Mouse (Mus musculus) heart, adult 9 months (tissue): ENCODE results near the gene Selenov.
"Not testable (repeated sequence)": the region's sequence is repeated elsewhere in the genome, so short reads cannot be mapped to it uniquely, and the experiment has no call there.

Source experiments
- DNase-seq, 2 experiments: peaks; one replicate each; pipeline ENCODE4 v3.0.0; 2022; ENCODE audit warnings: low spot score in 2 of 2

Selenov gene

GRCm38 (mm10) chr7:28294481-28294880 is 3.5 kb upstream of the Selenov start:
- DNase-seq: no peak

- no peak for DNase-seq
Observed at GRCm38 (mm10) chr7:28290165-28290564, 821 bp downstream of the Selenov start.

- DNase-seq: no peak
Observed at GRCm38 (mm10) chr7:28280630-28281029, 10.4 kb downstream of the Selenov start.

GRCm38 (mm10) chr7:28278279-28278652 is 12.7 kb downstream of the Selenov start:
- DNase-seq: no peak

GRCm38 (mm10) chr7:28277615-28278278 is 13.2 kb downstream of the Selenov start, which contains the start of gene Eid2b:
Eid2b (plus strand) TSS chr7:28277739.
- DNase-seq: peak; percentile 91 to 95

GRCm38 (mm10) chr7:28277237-28277614 is 13.8 kb downstream of the Selenov start:
- DNase-seq: no peak

GRCm38 (mm10) chr7:28271761-28272160 is 19.2 kb downstream of the Selenov start:
- DNase-seq: no peak

GRCm38 (mm10) chr7:28269355-28269754 is 21.6 kb downstream of the Selenov start:
- DNase-seq: no peak

- DNase-seq: no peak
Observed at GRCm38 (mm10) chr7:28268576-28268975, 22.4 kb downstream of the Selenov start.

- peak; percentile 53 for DNase-seq
Observed at GRCm38 (mm10) chr7:28268042-28268531, 22.9 kb downstream of the Selenov start.

- DNase-seq: peak; percentile 77
Observed at GRCm38 (mm10) chr7:28267129-28268041, 23.6 kb downstream of the Selenov start, which contains the start of gene Eid2. Eid2 (plus strand) TSS chr7:28267881.

- DNase-seq: no peak
Observed at GRCm38 (mm10) chr7:28265391-28265790, 25.6 kb downstream of the Selenov start.

GRCm38 (mm10) chr7:28263786-28264185 is 27.2 kb downstream of the Selenov start:
- DNase-seq: peak in 1 of 2 experiments; percentile 22

GRCm38 (mm10) chr7:28262861-28263260 is 28.1 kb downstream of the Selenov start:
- DNase-seq: no peak

GRCm38 (mm10) chr7:28255476-28255875 is 35.5 kb downstream of the Selenov start:
- DNase-seq: no peak

- DNase-seq: no peak
Observed at GRCm38 (mm10) chr7:28254591-28254990, 36.4 kb downstream of the Selenov start.

- DNase-seq: no peak
Observed at GRCm38 (mm10) chr7:28251976-28252375, 39.0 kb downstream of the Selenov start.

GRCm38 (mm10) chr7:28248957-28249356 is 42.0 kb downstream of the Selenov start:
- DNase-seq: no peak

GRCm38 (mm10) chr7:28243943-28244342 is 47.0 kb downstream of the Selenov start:
- not testable (repeated sequence) for DNase-seq
